Mouse (Mus musculus) MN1 (cell line): ENCODE results near the gene Fnbp1l.

ENCODE experiments used
- DNase-seq: peaks from one replicate; pipeline ENCODE4 v3.0.0-alpha.2; 2016; ENCODE audit warnings: low spot score

Fnbp1l gene

DNA sequence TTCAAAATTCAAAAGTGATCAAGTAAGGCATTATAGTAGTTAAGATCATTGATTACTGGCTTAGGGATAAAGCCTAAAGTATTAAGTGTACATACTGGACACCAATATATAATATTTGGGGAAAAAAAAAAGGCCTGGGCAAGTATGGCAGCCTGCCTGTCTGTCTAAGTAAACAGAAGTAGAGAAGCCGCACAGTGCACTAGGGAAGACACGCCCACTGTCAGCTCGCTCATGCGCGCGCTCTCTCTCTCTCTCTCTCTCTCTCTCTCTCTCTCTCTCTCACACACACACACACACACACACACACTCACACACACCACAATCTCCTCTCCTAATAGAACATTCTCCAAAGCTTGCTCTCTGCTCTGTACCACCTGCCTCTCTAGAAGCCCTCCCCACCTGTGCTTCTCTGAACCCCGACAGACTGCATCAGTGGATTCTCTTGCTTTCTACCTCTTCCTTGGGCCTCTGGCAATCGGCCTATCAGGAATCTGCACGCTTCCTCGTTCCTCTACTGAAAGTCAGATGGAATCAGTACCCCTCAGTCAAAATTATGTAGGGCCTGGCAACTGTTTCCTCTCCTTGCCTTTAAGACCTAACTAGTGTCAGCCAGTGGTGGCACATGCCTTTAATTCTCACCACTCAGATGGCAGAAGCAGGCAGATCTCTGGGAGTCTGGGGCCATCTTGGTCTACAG is 13.3 kb downstream of the Fnbp1l start:
- no peak for DNase-seq

DNA sequence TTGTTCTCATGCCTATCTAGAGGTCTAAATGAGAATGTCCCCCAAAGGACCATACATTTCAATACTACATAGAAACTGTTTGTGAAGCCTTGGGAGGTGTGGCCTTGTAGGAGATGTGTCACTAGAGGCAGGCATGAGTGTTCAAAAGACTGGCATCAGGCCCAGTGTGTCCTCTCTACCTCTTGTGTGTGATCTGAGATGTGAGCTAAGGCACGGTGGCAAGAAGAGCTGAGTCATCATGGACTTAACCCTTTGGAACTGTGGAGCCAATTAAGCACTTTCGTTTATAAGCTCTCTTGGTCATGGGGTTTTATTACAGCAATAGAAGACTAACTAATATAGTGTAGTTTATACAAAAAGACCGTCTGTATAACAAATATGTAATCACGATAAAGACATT is 16.3 kb downstream of the Fnbp1l start:
- no peak for DNase-seq

DNA sequence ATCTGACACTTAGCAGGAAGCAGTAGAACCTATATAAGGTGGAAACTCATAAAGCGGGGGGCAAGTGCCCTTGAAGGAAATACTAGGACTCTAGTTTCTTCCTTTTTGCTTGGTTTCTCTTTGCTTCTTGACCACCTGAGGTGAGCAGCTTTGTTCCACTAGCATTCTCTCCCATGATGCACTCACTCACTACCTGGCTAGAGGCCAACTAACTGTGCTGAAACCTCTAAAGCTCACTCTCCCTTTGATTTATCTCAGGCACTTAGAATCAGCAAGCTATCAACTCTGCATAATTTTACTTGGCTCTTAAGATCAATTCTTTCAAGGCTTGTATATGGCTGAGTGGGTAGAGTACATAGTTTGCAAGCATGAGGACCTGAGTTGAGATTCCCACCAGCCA is 17.1 kb downstream of the Fnbp1l start:
- no peak for DNase-seq

DNA sequence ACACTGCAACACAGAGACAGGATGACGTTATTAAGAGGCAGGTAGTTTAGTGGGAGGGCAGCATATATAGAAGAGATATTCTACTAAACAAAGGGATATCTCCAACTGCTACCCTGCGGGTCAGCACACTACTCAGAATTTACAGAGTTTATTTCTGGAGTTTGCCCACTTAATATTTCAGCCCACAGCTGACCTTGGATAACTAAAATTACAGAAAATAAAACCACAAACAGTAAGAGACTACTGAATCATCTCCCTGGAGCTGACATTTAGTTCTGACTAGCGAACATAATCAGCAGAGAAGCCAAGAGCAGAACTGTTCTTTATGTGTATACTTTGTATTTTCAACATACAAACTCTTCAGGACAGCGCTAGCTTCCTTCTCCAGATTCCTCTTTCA is 20.2 kb downstream of the Fnbp1l start:
- DNase-seq, result no peak

DNA sequence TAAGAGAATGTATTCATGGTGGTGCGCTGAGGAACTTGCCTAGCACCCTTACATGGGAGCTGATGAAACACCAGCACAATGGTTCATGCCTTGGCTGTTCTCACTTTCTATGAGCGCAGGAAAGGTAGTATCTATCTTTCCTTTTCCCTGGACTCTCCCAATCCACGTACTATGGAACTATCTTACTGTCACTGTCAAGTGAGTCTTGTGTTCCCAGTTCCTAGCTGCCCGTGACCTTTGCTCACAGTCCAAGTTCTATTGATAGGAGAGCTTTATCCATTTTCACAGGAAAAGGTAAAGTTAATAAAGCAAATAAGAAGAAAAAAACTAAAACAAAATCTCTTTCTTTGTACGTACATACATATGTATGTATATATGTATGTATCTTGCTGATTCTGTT is 28.7 kb downstream of the Fnbp1l start:
- DNase-seq, result no peak

DNA sequence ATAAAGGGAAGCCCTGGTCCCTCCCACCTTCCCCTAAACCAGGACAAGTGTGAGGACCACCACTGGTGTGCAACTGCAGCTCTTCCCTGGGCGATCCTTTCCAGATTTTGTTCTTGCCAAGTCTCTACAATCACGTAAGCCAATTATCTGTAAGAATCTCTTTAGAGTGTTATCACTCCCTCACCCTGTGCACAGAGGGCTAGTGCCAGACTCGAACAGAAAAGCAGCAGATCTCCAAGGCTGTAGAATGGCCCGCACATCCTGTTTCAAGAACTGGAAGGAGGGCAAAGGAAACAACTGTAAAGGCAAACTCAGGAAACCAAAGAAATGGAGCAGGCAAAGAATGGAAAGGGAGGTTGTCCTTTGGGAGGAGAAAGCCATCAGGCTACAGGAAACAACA is 29.2 kb downstream of the Fnbp1l start:
- no peak for DNase-seq

DNA sequence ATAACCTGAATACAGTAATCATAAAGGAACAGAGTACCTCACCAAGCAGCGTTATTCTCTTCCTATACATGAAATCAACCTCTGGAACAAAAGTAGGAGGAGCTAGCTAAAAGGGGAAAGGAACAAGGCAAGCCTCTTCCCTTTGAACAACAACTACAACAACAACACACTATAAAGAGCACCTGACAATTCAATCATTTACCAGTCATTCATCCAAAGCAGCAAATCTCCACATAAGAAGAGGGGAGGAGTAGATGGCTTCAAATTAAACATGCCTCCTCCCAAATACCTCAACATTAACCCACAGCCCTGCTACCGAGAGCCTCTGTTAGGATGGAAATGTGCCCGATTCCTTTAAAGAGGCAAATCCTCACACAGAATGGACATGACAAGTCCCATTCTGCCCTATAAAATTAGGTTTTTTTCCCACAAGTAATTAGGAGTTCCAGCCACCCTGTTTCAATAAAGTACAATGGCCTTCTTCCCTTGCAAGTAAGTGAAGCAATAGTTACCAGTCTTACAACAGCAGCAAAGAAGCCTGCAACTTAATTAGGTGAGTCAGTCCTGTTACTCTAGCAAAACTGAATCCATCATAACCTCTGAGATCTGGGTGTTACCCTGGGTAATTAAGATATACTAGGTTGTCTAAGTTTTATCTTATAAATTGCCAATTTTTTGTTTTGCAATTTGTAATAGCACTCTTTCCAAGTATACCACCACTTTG is 32.4 kb downstream of the Fnbp1l start:
- DNase-seq, result peak; percentile 53

DNA sequence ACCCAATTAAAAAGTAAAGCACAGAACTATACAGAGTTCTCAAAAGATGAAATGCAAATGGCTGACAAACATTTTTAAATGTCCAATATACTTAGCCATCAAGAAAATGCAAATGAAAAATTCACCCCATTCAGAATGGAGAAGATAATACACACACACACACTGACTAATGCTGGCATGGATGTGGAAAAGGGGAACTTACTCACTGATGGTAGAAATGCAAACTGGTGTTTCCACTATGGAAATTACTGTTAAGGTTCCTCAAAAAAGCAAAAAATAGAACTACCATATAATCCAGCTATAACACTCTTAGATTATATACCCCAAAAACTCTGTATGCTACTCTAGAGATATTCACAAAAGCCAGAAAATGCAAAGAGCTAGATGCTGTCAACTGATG is 42.2 kb downstream of the Fnbp1l start:
- DNase-seq, result no peak

DNA sequence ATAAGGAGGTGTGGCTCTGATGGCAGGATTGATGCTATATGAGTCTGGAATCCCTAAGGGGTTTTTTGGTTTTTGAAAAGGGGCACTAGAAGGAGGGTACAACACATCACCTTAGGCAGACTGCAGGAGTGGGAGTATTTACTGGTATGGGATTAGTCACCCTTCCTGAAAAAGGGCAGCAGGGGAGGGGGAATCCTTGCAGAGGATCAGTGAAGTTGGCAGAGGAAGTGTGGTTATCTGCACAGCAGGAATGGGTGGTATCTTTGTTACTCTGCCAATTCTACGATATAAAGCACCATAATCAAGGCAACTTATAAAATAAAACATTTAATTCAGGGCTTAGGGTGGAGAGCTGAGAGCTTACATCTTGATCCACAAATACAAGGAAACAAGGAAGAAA is 44.6 kb downstream of the Fnbp1l start:
- DNase-seq, result no peak

DNA sequence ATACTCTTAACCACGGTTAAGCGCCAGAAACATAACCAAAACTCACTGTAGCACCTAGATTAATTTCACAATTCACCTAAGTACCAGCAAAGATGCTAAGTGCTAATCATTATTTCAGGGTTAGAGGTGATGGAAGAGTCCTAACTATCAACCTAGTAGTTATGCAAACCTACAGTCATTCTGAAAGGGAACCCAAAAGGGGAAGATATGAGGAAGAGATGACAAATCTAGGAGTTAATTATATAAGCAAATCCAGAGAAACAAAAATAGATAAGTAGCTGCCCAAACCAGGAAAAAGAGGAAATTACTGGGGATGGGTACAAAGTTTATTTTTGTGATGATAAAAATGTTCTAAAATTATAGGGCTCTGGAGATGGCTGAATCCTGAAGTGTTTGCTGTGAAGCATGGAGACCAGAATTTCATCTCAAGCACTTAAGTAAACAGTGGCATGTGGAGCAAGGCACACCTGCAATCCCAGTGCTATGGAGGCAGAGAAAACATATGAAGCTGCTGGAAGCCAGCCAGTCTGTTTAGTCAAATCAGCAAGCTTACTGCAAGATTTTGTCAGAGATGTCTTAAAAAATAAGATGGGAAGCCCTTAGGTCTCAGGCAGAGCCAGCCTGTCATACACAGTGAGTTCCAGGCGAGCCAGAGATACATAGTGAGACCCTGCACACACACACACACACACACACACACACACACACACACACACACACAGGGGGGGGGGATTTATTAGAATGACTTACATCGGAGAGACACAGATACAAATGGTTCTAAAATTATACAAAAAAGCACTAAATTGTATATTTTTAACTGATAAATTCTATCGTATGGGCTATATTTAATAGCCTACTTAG is 45.9 kb downstream of the Fnbp1l start:
- peak; percentile 39 for DNase-seq

DNA sequence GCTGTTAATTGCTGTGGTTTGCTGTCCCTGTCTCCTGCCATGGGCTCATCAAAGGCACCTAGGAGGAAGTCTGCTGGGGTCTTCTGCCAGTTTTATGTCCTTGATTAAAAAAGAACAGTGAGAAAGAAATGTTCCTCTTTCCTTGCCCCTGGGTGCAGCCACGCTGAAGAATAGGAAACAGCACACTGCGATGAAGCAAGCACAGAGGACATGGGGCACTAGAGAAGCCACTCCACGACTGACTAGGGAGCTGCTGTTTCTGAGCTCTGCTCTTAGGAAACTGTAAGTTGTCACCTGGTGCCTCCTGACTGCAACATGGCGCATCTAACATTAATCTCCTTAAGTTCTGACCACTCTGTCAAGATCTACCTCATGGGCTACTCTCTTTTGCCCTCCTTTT is 53.0 kb downstream of the Fnbp1l start:
- no peak for DNase-seq

DNA sequence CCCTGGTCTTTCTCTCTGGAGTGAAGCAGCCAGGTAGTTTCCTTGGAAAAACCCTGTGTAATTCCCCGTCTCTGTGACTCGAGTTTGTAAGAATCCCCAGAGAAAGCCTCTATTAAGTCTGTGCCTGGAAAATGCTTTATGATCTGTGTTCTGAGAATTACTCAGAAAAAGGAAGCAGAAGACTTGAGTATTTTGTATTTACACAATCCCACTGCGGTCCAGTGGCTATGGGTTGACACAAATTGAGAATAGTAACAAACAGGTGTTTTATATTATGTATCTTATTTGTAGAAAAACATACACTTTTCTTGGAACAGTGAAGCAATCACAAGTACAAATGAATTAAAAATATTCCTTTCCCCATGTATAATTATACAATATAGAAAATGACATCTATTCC is 53.4 kb downstream of the Fnbp1l start:
- DNase-seq, result no peak

DNA sequence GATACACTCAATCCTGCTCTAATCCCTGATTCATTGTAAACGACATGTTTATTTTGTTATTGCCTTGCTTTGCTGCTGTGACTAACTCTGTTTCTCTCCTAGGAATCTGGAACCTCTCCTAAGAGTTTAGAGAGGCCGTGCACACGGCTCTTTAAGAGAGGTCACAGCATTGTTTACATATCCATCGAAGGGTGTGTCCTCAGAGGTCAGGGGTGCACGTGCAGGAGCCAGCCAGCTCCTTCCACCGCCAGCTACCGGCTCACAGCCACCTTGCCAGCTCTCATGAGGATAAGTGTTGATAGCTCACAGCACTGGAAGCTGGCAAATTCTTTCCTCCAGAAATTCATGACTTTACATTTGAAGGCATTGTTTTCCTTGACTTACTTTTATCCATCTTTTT is 54.2 kb downstream of the Fnbp1l start:
- DNase-seq, result no peak

DNA sequence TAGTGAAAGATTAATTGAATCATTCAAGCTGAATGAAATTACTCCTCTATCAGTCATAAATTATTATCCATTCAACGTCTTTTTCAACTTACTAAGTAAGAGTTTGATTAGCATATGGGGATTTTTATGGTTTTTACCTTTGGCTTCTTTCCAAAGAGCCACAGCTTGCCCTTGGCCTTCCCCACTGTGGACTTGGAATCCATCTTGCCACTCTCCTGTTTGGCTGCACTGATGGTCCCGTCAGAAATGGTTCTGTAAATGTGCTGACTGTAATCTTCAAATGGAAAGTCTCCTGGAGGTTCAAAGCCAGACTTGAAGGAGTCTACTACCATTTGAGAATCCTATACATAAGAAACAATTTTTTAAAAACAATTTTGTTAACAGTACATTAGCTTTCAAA is 61.7 kb downstream of the Fnbp1l start:
- no peak for DNase-seq

DNA sequence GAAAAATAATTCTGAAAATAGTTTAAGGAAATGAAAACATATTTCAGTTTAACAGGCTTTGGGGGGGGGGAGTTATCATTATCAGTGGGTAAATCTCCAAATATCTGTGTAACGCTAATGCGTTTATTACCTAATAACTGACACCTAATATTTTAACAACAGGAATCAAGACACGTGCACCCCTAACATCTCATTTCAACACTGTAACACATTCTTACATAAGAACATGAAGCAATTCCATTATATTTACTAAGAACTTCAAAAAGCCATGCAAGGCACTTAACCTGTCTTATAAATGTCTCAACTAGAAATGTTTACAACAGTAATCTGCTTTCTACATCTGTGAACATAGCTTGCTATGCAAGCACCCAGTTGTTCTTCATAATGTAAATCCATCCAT is 68.3 kb downstream of the Fnbp1l start:
- no peak for DNase-seq

DNA sequence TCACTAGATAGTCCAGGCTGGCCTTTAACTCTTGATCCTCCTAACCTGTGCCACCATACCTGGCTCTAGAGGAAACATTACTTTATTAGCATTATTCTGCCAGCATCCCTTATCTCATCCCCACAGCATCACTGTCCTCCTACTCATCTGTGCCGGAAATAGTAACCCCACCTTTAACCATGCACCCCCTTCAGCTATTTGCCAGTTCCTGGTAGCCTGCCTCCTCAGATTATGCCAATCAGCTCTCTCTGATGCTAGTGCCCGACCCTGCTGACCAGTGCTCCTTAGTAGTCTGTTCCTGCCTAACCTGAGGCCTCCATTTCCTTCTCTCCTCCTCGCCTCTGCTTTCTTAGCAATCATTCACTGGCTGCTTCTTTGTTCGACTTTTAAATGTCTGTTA is 72.0 kb downstream of the Fnbp1l start:
- DNase-seq, result no peak

DNA sequence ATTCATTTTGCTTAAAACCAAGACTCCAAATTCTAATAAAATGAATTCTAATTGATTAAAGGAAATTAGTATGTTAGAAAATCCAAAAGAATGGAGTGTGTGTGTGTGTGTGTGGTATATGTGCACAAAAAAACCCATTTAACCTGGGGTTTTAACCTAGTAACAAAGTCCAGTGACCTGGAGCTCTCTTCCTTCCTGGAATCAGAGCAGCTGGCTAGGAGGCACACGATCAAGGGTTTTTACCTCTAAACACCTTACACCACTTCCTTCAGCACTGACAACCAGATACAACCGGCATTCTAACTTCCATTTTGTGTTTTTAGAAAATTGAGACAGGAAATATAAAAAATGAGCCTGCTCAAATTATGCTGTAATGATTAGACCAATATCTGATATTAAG is 74.2 kb downstream of the Fnbp1l start:
- DNase-seq, result no peak

DNA sequence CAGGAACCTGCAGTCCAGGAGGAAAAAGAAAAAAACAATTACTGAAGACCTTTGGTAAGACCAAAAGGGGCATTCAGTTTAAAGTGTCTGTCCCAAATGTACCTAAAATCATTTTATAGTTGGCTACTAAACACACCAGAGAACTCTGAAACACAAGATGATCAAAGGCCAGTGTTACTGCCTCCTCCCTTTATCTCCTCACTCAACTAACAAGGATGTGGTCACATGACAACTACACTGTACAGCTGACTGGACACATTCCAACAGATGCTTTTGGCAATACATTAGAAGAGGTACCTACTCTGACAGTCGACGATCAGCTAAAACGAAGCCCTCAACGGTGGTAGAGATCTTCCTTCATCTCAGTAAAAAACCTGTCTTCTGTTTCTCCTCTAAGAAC is 78.6 kb downstream of the Fnbp1l start:
- no peak for DNase-seq

DNA sequence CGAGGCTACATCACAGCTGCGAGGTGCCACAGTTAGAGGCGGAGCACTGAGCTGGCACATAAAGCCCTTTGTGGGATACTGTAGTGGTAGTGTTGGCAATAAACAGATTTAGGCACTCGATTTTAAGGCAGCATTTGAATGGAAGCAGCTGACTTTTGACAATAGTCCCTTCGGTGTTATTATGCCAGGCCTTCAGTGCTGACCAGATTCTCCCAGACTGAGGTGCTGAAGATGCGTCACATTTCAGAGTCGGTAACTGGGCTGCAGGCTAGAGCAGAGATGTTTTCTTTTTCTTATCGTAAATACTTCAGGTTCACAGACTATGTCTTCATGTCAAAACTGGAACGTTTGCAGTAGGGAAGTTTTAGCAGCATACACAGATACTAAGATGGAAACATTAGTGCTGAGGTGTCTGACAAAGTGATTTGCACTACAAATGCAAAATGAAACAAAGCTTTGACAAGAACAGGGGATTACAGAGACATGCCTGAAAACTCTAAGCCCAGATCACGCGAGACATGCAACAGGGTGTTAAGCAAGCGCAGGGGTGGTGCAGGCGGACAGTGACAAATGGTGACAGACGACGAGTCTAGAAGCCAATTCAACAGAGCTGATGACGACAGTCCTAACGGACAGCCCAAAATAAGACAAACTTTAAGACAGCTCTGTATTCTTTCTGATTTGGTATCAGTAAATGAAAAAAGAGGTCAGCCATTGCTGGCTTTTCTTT is 79.4 kb downstream of the Fnbp1l start:
- no peak for DNase-seq

DNA sequence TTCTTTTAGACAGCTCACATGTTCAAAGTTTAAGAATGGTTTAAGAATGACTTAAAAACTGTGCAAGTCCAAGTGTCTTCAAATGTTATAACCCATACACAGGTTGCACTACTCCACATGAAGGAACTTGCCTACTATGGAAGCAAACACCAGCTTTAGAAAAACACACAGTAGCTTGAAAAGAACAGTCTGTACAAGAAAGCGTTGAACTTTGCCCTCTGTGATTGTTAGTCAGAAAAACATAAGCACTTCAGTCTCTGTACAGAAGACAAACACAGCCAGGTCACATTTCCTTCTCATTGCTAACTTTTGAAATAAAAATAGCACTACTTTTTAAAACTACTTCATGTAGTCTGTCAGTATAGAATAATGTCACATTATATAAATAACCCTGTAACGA is 80.7 kb downstream of the Fnbp1l start:
- DNase-seq, result no peak

DNA sequence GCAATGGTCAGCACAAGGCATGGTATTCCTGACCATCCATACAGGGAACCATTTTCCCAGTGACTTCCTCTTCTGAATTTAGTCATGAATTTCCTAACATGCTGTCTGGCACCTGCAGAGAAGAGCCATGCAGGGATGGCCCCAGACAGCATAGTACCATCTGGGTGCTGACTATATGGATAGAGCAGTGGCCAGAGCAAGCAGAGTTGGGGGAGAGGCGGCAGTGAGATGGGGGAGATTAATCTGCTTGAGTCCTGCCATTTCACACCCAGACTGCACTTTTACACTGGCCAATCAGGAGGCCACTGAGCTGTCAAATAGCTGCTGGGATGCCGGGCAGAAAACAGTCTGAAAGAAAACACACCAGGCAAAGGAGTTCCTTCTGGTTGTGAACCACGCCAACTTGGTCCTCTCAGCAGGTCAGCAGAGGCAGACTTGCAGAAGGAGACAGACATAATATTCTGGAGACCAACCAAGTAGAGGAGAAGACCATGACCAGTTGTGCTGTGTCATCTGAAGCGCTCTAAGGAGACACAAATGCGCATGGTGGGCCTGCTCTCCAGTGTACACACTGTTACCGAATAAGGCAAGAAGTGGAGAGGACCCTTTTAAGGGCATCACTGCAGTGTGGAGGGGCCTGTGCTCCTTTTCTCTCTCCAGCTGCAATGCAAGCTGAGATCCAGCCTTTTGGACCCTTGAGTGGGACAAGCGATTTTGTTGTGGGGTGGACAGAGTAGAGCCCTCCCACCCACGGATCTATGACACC is 83.4 kb downstream of the Fnbp1l start:
- DNase-seq, result no peak

DNA sequence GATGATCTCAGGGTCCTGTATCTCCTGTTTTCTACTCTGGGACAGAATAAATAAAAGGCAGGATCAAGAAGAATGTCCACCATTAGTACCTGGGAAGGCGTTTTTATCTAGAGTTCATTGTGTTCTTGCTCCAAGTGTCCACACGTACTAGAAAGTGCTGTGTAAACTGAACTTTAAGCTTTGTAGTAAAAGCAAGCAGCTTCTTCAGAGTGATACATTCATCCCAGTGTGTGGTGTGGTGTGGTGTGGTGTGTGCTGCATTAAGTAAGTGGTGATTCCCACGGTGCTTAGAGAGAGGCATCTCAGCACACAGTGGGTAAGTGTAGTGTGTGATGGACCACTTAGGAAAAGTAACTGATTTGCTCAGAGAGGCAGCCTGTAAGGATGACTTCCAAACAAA is 91.0 kb downstream of the Fnbp1l start:
- no peak for DNase-seq
